Mouse (Mus musculus): ENCODE measurements around the gene Kcnk5.

The Kcnk5 gene

GRCm38 (mm10) chr14:20114951-20115350 is 66.7 kb downstream of the Kcnk5 start:
- no peak for DNase-seq (ENCODE audit: low spot score in 2 of 2)

- peak; percentile 74 to 82 for DNase-seq (ENCODE audit: low spot score in 2 of 2)
These were observed 67.6 kb downstream of the Kcnk5 start for GRCm38 (mm10) chr14:20113964-20114363.

GRCm38 (mm10) chr14:20113189-20113961 is 68.2 kb downstream of the Kcnk5 start:
- no peak for DNase-seq (ENCODE audit: low spot score in 2 of 2)

- no peak for DNase-seq (ENCODE audit: low spot score in 2 of 2)
These were observed 69.4 kb downstream of the Kcnk5 start for GRCm38 (mm10) chr14:20112218-20112617.

GRCm38 (mm10) chr14:20110945-20111344 is 70.7 kb downstream of the Kcnk5 start:
- DNase-seq (ENCODE audit: low spot score in 2 of 2), result no peak

GRCm38 (mm10) chr14:20106271-20106670 is 75.3 kb downstream of the Kcnk5 start:
- no peak for DNase-seq (ENCODE audit: low spot score in 2 of 2)

- no peak for DNase-seq (ENCODE audit: low spot score in 2 of 2)
These were observed 78.4 kb downstream of the Kcnk5 start for GRCm38 (mm10) chr14:20103207-20103606.

GRCm38 (mm10) chr14:20098061-20098460 is 83.5 kb downstream of the Kcnk5 start:
- DNase-seq (ENCODE audit: low spot score in 2 of 2), result no peak

GRCm38 (mm10) chr14:20094942-20095341 is 86.7 kb downstream of the Kcnk5 start:
- DNase-seq (ENCODE audit: low spot score in 2 of 2), result no peak

- DNase-seq (ENCODE audit: low spot score in 2 of 2), result no peak
These were observed 88.1 kb downstream of the Kcnk5 start for GRCm38 (mm10) chr14:20093493-20093892.
